Mouse (Mus musculus): Measurements from ENCODE around the gene Rep15. TPM values are rescaled to one million over a fixed set of nuclear protein-coding genes. Genes with fewer than 3 reads are reported as not detected.

Gene Rep15
- total RNA-seq (2023) = under 1 TPM in 1 of 2 experiments, not detected in 1; 0.77 TPM

DNA sequence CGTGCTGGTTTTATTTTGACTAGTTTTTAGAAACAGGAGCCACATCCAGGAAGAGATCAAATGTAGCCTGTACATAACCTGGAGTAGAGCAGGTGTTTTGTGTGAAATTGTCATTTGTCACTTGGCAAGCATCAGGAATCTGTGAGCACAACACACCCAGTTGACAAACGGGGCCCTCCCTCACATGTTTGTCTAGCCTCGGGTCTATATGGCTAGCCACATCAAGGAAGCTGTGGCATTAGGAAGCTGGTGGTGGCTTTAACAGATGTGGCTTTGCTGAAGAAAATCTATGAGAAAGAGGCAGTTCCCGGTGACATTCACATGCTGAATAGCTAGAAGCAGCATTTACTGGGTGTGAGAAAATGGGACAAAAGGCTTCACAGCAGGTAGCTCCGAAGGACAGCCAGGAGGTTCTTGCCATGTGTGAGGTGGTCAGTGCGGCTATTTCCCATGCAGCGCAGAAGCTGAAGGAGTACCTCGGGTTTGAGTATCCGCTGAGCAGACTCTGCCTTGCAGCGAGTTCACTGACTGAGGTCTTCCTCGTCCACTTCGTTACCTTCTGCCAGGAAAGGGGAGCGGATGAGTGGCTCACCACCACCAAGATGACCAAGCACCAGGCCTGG, at the start of gene Rep15:
TSS of gene Rep15 (plus strand) at position 282 of the 623 bp plus-strand sequence.

DNA sequence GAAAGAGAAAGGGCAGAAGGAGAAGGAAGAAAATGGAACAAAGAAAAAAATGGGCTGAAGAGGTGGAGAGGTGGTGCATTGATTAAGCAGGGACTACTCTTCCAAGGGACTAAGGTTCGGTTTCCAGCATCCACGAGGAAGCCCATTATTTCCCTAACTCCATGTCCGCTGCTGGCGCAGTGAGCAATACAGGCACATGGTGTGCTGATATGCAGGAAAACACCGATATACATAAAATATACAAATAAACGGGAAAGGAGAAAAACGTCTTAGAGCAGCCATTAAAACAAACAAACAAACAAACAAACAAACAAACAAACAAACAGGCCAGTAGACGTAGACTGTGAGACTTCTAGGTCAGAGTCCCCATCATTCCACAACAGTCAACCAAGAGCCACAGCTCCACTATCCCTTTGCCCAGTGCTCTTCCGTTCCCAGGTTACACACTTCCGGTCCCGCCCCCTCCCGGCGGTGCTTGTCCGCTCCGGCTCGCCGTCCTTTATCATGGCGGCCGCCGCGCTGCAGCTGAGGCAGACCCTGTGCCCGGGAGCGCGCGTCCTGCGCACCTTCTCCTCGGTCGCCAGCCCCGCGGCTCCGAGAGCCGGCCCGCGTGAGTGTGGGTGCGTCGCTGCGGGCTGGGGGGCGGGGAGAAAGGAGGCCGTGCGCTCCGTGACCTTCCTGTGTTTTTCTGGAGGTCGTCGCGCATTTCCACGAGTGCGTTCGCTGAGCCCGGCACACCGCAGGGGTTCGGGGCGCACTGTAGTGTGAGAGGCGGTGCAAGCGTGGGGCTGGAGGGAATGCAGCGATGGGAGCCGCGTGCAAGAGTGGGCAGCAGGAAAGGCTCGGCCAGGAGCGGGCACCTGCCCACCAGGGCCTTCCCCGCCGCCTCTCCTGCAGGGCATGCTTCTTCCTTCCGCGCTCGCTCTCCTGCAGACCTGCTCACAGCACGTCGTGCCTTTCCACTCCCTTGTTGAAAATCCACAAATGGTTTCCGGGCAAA, 10.2 kb downstream of the Rep15 start, which contains the start of gene Mrps35:
TSS of gene Mrps35 (plus strand) at position 474 of the 1,000 bp plus-strand sequence.

Other genes starting within 250 kb of the Rep15 start
- gene Arntl2, start 236.5 kb upstream of the Rep15 start, total RNA-seq (2023) = not detected
- not detected for gene Smco2, start 182.5 kb upstream of the Rep15 start, total RNA-seq (2023)
- gene Ppfibp1, start 144.1 kb upstream of the Rep15 start, total RNA-seq (2023) = 10 to 100 TPM; 11.7 to 12.7 TPM
- not detected for gene 1700034J05Rik, start 78.2 kb upstream of the Rep15 start, total RNA-seq (2023)
- gene Mrps35, start 10.2 kb downstream of the Rep15 start, total RNA-seq (2023) = 10 to 100 TPM; 43.7 to 54.9 TPM
- not detected for gene Mansc4, start 54.4 kb downstream of the Rep15 start, total RNA-seq (2023)
- 10 to 100 TPM; 15.1 to 17.1 TPM for gene Klhl42, start 58.8 kb downstream of the Rep15 start, total RNA-seq (2023)
- gene Pthlh, start 231.6 kb downstream of the Rep15 start, total RNA-seq (2023) = not detected

All from B cell, adult 67 days (primary cell).